Mouse (Mus musculus) heart, embryonic 13.5 days (tissue): ENCODE data around the gene Itgam. TPM values are rescaled to one million over a fixed set of nuclear protein-coding genes. Genes with fewer than 3 reads are reported as not detected.

ENCODE experiments used
- ATAC-seq: fragments of 200-750 bp; cut with Nextera tagmentation; 2 replicates; pipeline ENCODE4 v1.8.0; 2017; ENCODE audit warnings: moderate TSS enrichment; ENCODE audit not compliant: insufficient number of reproducible peaks, low FRiP score, low TSS enrichment; ENCODE audit errors: extremely low read depth
- H3K27ac ChIP-seq: fragments of 300-500 bp; sonication (generic); replicated peaks from 2 replicates; pipeline ENCODE4 v1.5.1; 2015; ENCODE audit warnings: moderate library complexity, mild to moderate bottlenecking, inconsistent platforms
- H3K27me3 ChIP-seq: fragments of 300-500 bp; sonication (generic); replicated peaks from 2 replicates; pipeline ENCODE4 v1.6.1; 2015; ENCODE audit warnings: mild to moderate bottlenecking, inconsistent platforms
- H3K36me3 ChIP-seq: fragments of 300-500 bp; sonication (generic); 2 replicates; pipeline ENCODE4 v1.6.1; 2015; ENCODE audit warnings: mild to moderate bottlenecking, inconsistent platforms
- H3K4me1 ChIP-seq: fragments of 300-500 bp; sonication (generic); 2 replicates; pipeline ENCODE4 v1.6.1; 2015; ENCODE audit warnings: inconsistent platforms
- H3K4me2 ChIP-seq: fragments of 300-500 bp; sonication (generic); 2 replicates; pipeline ENCODE4 v1.6.1; 2015; ENCODE audit warnings: inconsistent platforms, mild to moderate bottlenecking, moderate library complexity
- H3K4me3 ChIP-seq: fragments of 300-500 bp; sonication (generic); 2 replicates; pipeline ENCODE4 v1.5.1; 2015; ENCODE audit warnings: moderate library complexity, mild to moderate bottlenecking, inconsistent platforms
- H3K9ac ChIP-seq: fragments of 300-500 bp; sonication (generic); 2 replicates; pipeline ENCODE4 v1.6.1; 2015; ENCODE audit warnings: inconsistent platforms, mild to moderate bottlenecking, moderate library complexity
- H3K9me3 ChIP-seq: fragments of 300-500 bp; sonication (generic); 2 replicates; pipeline ENCODE4 v1.6.1; 2016; ENCODE audit warnings: inconsistent platforms
- WGBS: fragments of 180-500 bp; shearing (Covaris S2); methylation state at CpG from one replicate; pipeline ENCODE4 v1.1.7; 2015; ENCODE audit warnings: mixed read lengths; 5-methylcytosine and 5-hydroxymethylcytosine counted together
- polyA plus RNA-seq: library from polyadenylated mRNA; unstranded; fragments of >200 nt; fragmentation: Nextera tagmentation; extraction: Ambion mirVana; gene quantifications from 2 replicates; pipeline ENCODE4 v1.2.1, GENCODE M21; 2015

Itgam gene
- polyA plus RNA-seq, 1 experiment from 2014 or later: 0.51 TPM

GRCm38 (mm10) chr7:128057860-128058259 is 4.6 kb upstream of the Itgam start:
- no peak overlapping the region for H3K27ac ChIP-seq
- no peaks in the 10 kb centered on the region for H3K4me1 ChIP-seq
- H3K4me3 ChIP-seq: no peak overlapping the region
- no peak overlapping the region for H3K4me2 ChIP-seq
- H3K9me3 ChIP-seq: no peaks in the 10 kb centered on the region
- H3K9ac ChIP-seq: no peak overlapping the region
- H3K36me3 ChIP-seq: no peaks in the 10 kb centered on the region
- peaks cover 3% of the 10 kb centered on the region; the same call in 1 of the 2 replicates for H3K27me3 ChIP-seq
- ATAC-seq: no peak
- 71% methylated on average over 8 of the region's 8 CpGs for WGBS

- H3K4me3 ChIP-seq: no peak overlapping the region
- H3K9ac ChIP-seq: no peak overlapping the region
- WGBS: 67% methylated on average over 7 of the region's 7 CpGs
- ATAC-seq: no peak
- no peaks in the 10 kb centered on the region for H3K4me1 ChIP-seq
- peaks cover 3% of the 10 kb centered on the region; the same call in 1 of the 2 replicates for H3K27me3 ChIP-seq
- no peak overlapping the region for H3K27ac ChIP-seq
- H3K4me2 ChIP-seq: no peak overlapping the region
- no peaks in the 10 kb centered on the region for H3K9me3 ChIP-seq
- no peaks in the 10 kb centered on the region for H3K36me3 ChIP-seq
Measured at GRCm38 (mm10) chr7:128058576-128058975, 3.9 kb upstream of the Itgam start.

GRCm38 (mm10) chr7:128059091-128059490 is 3.3 kb upstream of the Itgam start:
- no peak for ATAC-seq
- no peak overlapping the region for H3K4me3 ChIP-seq
- H3K9ac ChIP-seq: no peak overlapping the region
- peaks cover 3% of the 10 kb centered on the region; the same call in 1 of the 2 replicates for H3K27me3 ChIP-seq
- H3K4me1 ChIP-seq: no peaks in the 10 kb centered on the region
- no peak overlapping the region for H3K27ac ChIP-seq
- no peaks in the 10 kb centered on the region for H3K36me3 ChIP-seq
- no peaks in the 10 kb centered on the region for H3K9me3 ChIP-seq
- no peak overlapping the region for H3K4me2 ChIP-seq
- 62% methylated on average over 4 of the region's 4 CpGs for WGBS

- peaks cover 3% of the 10 kb centered on the region; the same call in 1 of the 2 replicates for H3K27me3 ChIP-seq
- H3K4me1 ChIP-seq: no peaks in the 10 kb centered on the region
- H3K9me3 ChIP-seq: no peaks in the 10 kb centered on the region
- no peak overlapping the region for H3K4me3 ChIP-seq
- H3K27ac ChIP-seq: no peak overlapping the region
- ATAC-seq: no peak
- no peak overlapping the region for H3K9ac ChIP-seq
- H3K4me2 ChIP-seq: no peak overlapping the region
- 78% methylated on average over 6 of the region's 6 CpGs for WGBS
- H3K36me3 ChIP-seq: no peaks in the 10 kb centered on the region
Measured at GRCm38 (mm10) chr7:128063211-128063781, 856 bp downstream of the Itgam start.

GRCm38 (mm10) chr7:128065547-128065946 is 3.1 kb downstream of the Itgam start:
- no peaks in the 10 kb centered on the region for H3K9me3 ChIP-seq
- H3K4me1 ChIP-seq: no peaks in the 10 kb centered on the region
- ATAC-seq: no peak
- no peak overlapping the region for H3K4me3 ChIP-seq
- no peak overlapping the region for H3K27ac ChIP-seq
- H3K27me3 ChIP-seq: peaks cover 3% of the 10 kb centered on the region; the same call in 1 of the 2 replicates
- no peaks in the 10 kb centered on the region for H3K36me3 ChIP-seq
- 67% methylated on average over 5 of the region's 5 CpGs for WGBS
- no peak overlapping the region for H3K4me2 ChIP-seq
- H3K9ac ChIP-seq: no peak overlapping the region

GRCm38 (mm10) chr7:128067847-128068246 is 5.4 kb downstream of the Itgam start:
- Histone ChIP-seq H3K27ac (no peak overlapping the region), H3K36me3 (no peaks in the 10 kb centered on the region), H3K9ac (no peak overlapping the region), H3K4me2 (no peak overlapping the region), H3K4me1 (no peaks in the 10 kb centered on the region), H3K9me3 (no peaks in the 10 kb centered on the region), H3K27me3 (no peaks in the 10 kb centered on the region), H3K4me3 (no peak overlapping the region)
- no peak for ATAC-seq
- 39% methylated on average over 3 of the region's 3 CpGs for WGBS

- Histone ChIP-seq H3K4me2 (no peak overlapping the region), H3K36me3 (no peaks in the 10 kb centered on the region), H3K9me3 (no peaks in the 10 kb centered on the region), H3K4me3 (no peak overlapping the region), H3K9ac (no peak overlapping the region), H3K27me3 (no peaks in the 10 kb centered on the region), H3K4me1 (no peaks in the 10 kb centered on the region), H3K27ac (no peak overlapping the region)
- no peak for ATAC-seq
- 74% methylated on average over 2 of the region's 2 CpGs for WGBS
Measured at GRCm38 (mm10) chr7:128069844-128070243, 7.4 kb downstream of the Itgam start.

GRCm38 (mm10) chr7:128071816-128072215 is 9.4 kb downstream of the Itgam start:
- Histone ChIP-seq H3K27me3 (no peaks in the 10 kb centered on the region), H3K27ac (no peak overlapping the region), H3K4me3 (no peak overlapping the region), H3K9ac (no peak overlapping the region), H3K4me1 (no peaks in the 10 kb centered on the region), H3K36me3 (no peaks in the 10 kb centered on the region), H3K4me2 (no peak overlapping the region), H3K9me3 (no peaks in the 10 kb centered on the region)
- 59% methylated on average over 4 of the region's 4 CpGs for WGBS
- no peak for ATAC-seq

GRCm38 (mm10) chr7:128080012-128080411 is 17.6 kb downstream of the Itgam start:
- Histone ChIP-seq H3K9ac (no peak overlapping the region), H3K36me3 (no peaks in the 10 kb centered on the region), H3K4me2 (no peak overlapping the region), H3K27me3 (0 out of 2 replicates have a peak, but pooled peaks cover under 1% of the 10 kb centered on the region), H3K4me1 (no peaks in the 10 kb centered on the region), H3K27ac (no peak overlapping the region), H3K4me3 (no peak overlapping the region), H3K9me3 (no peaks in the 10 kb centered on the region)
- ATAC-seq: no peak
- WGBS: 76% methylated on average over 8 of the region's 8 CpGs

GRCm38 (mm10) chr7:128089141-128089540 is 26.7 kb downstream of the Itgam start:
- WGBS: 78% methylated on average over 7 of the region's 7 CpGs
- H3K9ac ChIP-seq: no peak overlapping the region
- no peaks in the 10 kb centered on the region for H3K9me3 ChIP-seq
- no peak overlapping the region for H3K4me3 ChIP-seq
- ATAC-seq: no peak
- no peak overlapping the region for H3K4me2 ChIP-seq
- H3K27ac ChIP-seq: no peak overlapping the region
- no peaks in the 10 kb centered on the region for H3K4me1 ChIP-seq
- 0 out of 2 replicates have a peak, but pooled peaks cover 4% of the 10 kb centered on the region for H3K27me3 ChIP-seq
- no peaks in the 10 kb centered on the region for H3K36me3 ChIP-seq

- no peak for ATAC-seq
- 66% methylated on average over 1 of the region's 1 CpGs for WGBS
Measured at GRCm38 (mm10) chr7:128098135-128098534, 35.7 kb downstream of the Itgam start.

GRCm38 (mm10) chr7:128100742-128101357 is 38.4 kb downstream of the Itgam start:
- H3K4me2 ChIP-seq: no peak overlapping the region
- no peak overlapping the region for H3K4me3 ChIP-seq
- H3K4me1 ChIP-seq: no peaks in the 10 kb centered on the region
- H3K27ac ChIP-seq: no peak overlapping the region
- no peak overlapping the region for H3K9ac ChIP-seq
- WGBS: 65% methylated on average over 2 of the region's 2 CpGs
- H3K36me3 ChIP-seq: no peaks in the 10 kb centered on the region
- ATAC-seq: no peak
- H3K9me3 ChIP-seq: no peaks in the 10 kb centered on the region
- no peaks in the 10 kb centered on the region for H3K27me3 ChIP-seq

More at GRCm38 (mm10) chr7:128098135-128098534, 35.7 kb downstream of the Itgam start:
- no peaks in the 10 kb centered on the region for H3K4me1 ChIP-seq
- H3K27ac ChIP-seq: no peak overlapping the region
- no peak overlapping the region for H3K9ac ChIP-seq
- H3K36me3 ChIP-seq: no peaks in the 10 kb centered on the region
- H3K27me3 ChIP-seq: no peaks in the 10 kb centered on the region
- H3K9me3 ChIP-seq: no peaks in the 10 kb centered on the region
- H3K4me3 ChIP-seq: no peak overlapping the region
- H3K4me2 ChIP-seq: no peak overlapping the region
